Mouse (Mus musculus) midbrain, embryonic 13.5 days (tissue): ENCODE data around the gene Sfr1. TPM values are rescaled to one million over a fixed set of nuclear protein-coding genes. Genes with fewer than 3 reads are reported as not detected.

Experiments used
- ATAC-seq: fragments of 200-750 bp; cut with Nextera tagmentation; 2 replicates; pipeline ENCODE4 v1.8.0; 2017; ENCODE audit warnings: mild to moderate bottlenecking, moderate TSS enrichment, moderate library complexity
- H3K27ac ChIP-seq: fragments of 300-500 bp; sonication (generic); 2 replicates; pipeline ENCODE4 v1.5.1; 2015; ENCODE audit warnings: inconsistent platforms, mild to moderate bottlenecking, moderate library complexity
- H3K27me3 ChIP-seq: fragments of 300-500 bp; sonication (generic); 2 replicates; pipeline ENCODE4 v1.6.1; 2015; ENCODE audit warnings: mild to moderate bottlenecking, inconsistent platforms
- H3K36me3 ChIP-seq: fragments of 300-500 bp; sonication (generic); 2 replicates; pipeline ENCODE4 v1.6.1; 2015; ENCODE audit warnings: mild to moderate bottlenecking, inconsistent platforms
- H3K4me1 ChIP-seq: fragments of 300-500 bp; sonication (generic); replicated peaks from 2 replicates; pipeline ENCODE4 v1.6.1; 2015; ENCODE audit warnings: inconsistent platforms
- H3K4me2 ChIP-seq: fragments of 300-500 bp; sonication (generic); replicated peaks from 2 replicates; pipeline ENCODE4 v1.6.1; 2015; ENCODE audit warnings: moderate library complexity, mild to moderate bottlenecking, inconsistent platforms
- H3K4me3 ChIP-seq: fragments of 300-500 bp; sonication (generic); replicated peaks from 2 replicates; pipeline ENCODE4 v1.5.1; 2015; ENCODE audit warnings: mild to moderate bottlenecking, inconsistent platforms
- H3K9ac ChIP-seq: fragments of 300-500 bp; sonication (generic); replicated peaks from 2 replicates; pipeline ENCODE4 v1.6.1; 2015; ENCODE audit warnings: mild to moderate bottlenecking, inconsistent platforms
- H3K9me3 ChIP-seq: fragments of 300-500 bp; sonication (generic); 2 replicates; pipeline ENCODE4 v1.6.1; 2016; ENCODE audit warnings: mild to moderate bottlenecking, inconsistent platforms
- WGBS: fragments of 180-500 bp; shearing (Covaris S2); methylation state at CpG from one replicate; pipeline ENCODE4 v1.1.7; 2015; 5-methylcytosine and 5-hydroxymethylcytosine counted together
- polyA plus RNA-seq: library from polyadenylated mRNA; unstranded; fragments of >200 nt; fragmentation: Nextera tagmentation; extraction: Ambion mirVana; gene quantifications from 2 replicates; pipeline ENCODE4 v1.2.1, GENCODE M21; 2015

Sfr1 gene
- 185 and 189 TPM in 2 replicates for polyA plus RNA-seq

DNA sequence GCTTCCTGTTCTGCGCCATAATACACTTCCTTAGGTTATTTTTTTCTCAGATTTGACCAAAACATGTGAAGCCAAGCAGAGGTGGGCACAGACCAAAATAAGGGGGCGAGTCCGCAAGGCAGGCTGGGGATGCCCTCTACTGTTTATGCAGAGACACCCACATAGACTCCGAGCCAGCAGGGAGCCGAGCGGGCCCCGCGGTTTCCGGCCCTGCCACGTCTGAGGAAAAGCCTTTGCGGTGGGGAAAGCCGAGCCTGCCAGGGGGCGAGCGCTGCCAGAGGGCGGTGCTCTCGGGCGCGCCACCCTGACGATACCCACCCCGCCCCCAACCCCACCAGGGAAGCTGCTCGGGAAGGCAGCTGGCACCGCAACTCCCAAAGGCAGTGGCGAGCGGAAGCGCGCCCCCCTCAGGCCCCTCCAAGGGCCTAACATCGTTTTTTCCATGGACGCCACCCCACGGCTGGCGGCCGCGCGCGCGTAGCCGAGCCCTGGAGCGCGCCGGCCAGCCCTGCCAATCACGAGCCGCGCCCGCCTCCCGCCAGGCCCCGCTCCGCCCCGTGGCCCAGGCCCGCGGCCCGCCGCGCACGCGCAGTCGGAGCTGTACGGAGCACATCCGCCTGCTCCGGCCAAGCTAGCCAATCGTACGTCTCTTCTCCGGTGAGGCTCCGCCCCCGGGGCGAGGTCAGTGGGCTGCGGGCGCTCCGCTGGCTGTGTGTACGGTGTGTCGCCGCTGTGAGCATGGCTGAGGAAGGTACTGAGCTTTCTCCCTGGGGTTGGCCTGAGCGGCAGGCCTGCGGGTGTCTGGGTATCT, at the start of gene Sfr1:
Sfr1 (plus strand) TSS at position 612 of the 811 bp plus-strand sequence.
- Histone ChIP-seq H3K4me2 (peak within 1 kb of the TSS; percentile 72), H3K9me3 (no peaks in the 10 kb centered on the region), H3K27ac (peak within 1 kb of the TSS; percentile 97), H3K36me3 (peaks cover 33% of the 10 kb centered on the region), H3K4me3 (peak within 1 kb of the TSS; percentile 75), H3K4me1 (peaks cover 15% of the 10 kb centered on the region), H3K9ac (peak within 1 kb of the TSS; percentile 81), H3K27me3 (no peaks in the 10 kb centered on the region)
- under 1% methylated on average over 71 of the region's 72 CpGs for WGBS
- peak; percentile 97 for ATAC-seq

DNA sequence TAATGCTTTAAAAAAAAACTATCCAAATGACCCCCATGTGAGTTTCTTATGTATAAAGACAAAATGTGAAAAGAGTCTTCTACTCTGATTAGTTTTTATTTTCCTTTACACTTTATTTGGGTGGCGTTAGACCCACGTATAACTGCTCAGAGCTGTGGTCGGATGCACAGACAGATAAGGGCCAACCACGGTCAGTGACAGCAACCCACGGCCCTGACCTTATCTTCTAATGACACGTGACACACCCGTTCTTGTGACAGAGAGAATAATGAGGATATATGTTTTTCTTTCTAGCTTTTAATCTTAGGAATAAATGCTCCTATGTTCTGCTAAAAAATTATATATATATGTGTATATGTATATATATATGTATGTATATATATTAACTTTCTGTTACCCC, 41.9 kb upstream of the Sfr1 start:
- Histone ChIP-seq H3K4me2 (no peak overlapping the region), H3K27ac (no peak overlapping the region), H3K27me3 (no peaks in the 10 kb centered on the region; the same call in 1 of the 2 replicates), H3K4me3 (no peak overlapping the region), H3K9me3 (no peaks in the 10 kb centered on the region), H3K36me3 (no peaks in the 10 kb centered on the region), H3K4me1 (peaks cover 10% of the 10 kb centered on the region; the same call in 1 of the 2 replicates), H3K9ac (no peak overlapping the region)
- 91% methylated on average over 7 of the region's 7 CpGs for WGBS
- ATAC-seq, result no peak

GRCm38 (mm10) chr19:47691994-47692393, 39.5 kb upstream of the Sfr1 start, which contains the start of gene Col17a1:
Gene Col17a1, minus strand, starts transcription at chr19:47692094.
- 80% methylated on average over 6 of the region's 6 CpGs for WGBS
- no peaks in the 10 kb centered on the region for H3K9me3 ChIP-seq
- H3K9ac ChIP-seq, result no peak within 1 kb of the TSS
- ATAC-seq, result no peak
- H3K4me2 ChIP-seq, result no peak within 1 kb of the TSS
- no peak within 1 kb of the TSS for H3K4me3 ChIP-seq
- H3K36me3 ChIP-seq, result no peaks in the 10 kb centered on the region
- no peak within 1 kb of the TSS for H3K27ac ChIP-seq
- H3K27me3 ChIP-seq, result no peaks in the 10 kb centered on the region
- H3K4me1 ChIP-seq, result no peaks in the 10 kb centered on the region; the same call in 1 of the 2 replicates

DNA sequence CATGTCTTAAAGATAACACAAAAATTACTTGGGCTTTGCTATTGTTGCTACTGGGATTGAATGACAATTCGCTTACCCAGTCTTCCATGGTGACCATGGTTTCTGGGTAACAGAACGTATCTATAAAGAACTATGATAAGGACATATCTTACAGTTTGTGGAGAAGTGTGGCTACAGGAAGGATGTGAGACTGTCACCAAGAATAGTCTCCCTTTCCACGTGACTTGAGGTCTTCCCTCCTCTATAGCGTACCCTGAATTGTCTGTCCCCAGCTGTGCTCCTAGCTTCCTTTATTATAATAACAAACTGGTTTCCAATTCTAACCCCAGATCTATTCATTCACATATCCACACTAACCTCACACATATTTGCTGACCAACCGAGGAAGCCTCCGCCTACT, 35.8 kb upstream of the Sfr1 start:
- Histone ChIP-seq H3K36me3 (no peaks in the 10 kb centered on the region), H3K27ac (no peak overlapping the region), H3K4me2 (no peak overlapping the region), H3K9me3 (no peaks in the 10 kb centered on the region), H3K4me1 (no peaks in the 10 kb centered on the region; the same call in 1 of the 2 replicates), H3K9ac (no peak overlapping the region), H3K27me3 (no peaks in the 10 kb centered on the region), H3K4me3 (no peak overlapping the region)
- WGBS, result 90% methylated on average over 6 of the region's 6 CpGs
- ATAC-seq, result no peak

DNA sequence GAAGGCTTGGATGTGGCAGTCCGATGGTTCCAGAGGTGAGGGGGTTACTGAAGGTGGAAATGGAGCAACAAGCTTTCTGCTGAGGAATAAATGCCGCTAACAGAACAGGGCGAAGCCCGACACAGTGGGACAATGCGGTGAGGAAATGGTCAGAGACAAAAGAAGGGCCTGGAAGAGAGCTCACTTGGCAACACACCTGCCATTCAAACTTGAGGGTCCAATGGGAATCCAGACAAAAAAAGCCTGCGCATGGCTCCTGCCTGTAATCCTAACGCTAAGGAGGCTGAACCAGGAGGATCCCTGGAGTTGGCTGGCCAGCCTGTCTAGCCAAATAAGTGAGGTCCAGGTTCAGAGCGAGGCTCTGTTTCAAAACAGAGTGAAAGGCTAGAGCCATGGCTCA, 35.1 kb upstream of the Sfr1 start:
- Histone ChIP-seq H3K27ac (no peak overlapping the region), H3K4me1 (no peaks in the 10 kb centered on the region; the same call in 1 of the 2 replicates), H3K36me3 (no peaks in the 10 kb centered on the region), H3K9ac (no peak overlapping the region), H3K4me3 (no peak overlapping the region), H3K9me3 (no peaks in the 10 kb centered on the region), H3K4me2 (no peak overlapping the region), H3K27me3 (no peaks in the 10 kb centered on the region)
- ATAC-seq, result no peak
- WGBS, result 93% methylated on average over 8 of the region's 8 CpGs

- ATAC-seq, result no peak
- H3K36me3 ChIP-seq, result no peaks in the 10 kb centered on the region
- H3K4me3 ChIP-seq, result no peak overlapping the region
- 81% methylated on average over 11 of the region's 11 CpGs for WGBS
- no peaks in the 10 kb centered on the region; the same call in 1 of the 2 replicates for H3K9me3 ChIP-seq
- H3K27ac ChIP-seq, result no peak overlapping the region
- H3K9ac ChIP-seq, result no peak overlapping the region
- no peak overlapping the region for H3K4me2 ChIP-seq
- no peaks in the 10 kb centered on the region for H3K27me3 ChIP-seq
- no peaks in the 10 kb centered on the region; the same call in 1 of the 2 replicates for H3K4me1 ChIP-seq
Measured at GRCm38 (mm10) chr19:47697067-47697466, 34.4 kb upstream of the Sfr1 start.

DNA sequence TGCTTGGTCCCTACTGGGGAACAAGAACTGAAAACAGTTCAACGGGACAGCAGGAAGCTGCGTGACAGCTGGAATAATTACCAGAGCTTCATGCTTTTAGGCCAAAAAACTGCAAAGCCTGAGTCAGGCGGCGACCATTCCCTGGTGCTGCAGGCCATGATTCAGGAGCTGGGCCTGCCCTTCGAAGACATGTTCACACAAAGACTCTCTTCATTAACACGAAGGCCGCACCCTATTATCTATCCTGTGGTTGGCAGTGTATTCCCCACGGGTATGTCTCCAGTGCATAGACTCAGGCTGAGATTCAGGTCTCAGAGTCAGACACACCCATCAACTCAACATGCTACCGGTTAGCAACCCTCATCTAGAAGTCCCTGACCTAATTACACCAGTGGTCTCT, 33.2 kb upstream of the Sfr1 start:
- no peak overlapping the region for H3K9ac ChIP-seq
- H3K4me3 ChIP-seq, result no peak overlapping the region
- no peaks in the 10 kb centered on the region; the same call in 1 of the 2 replicates for H3K4me1 ChIP-seq
- H3K36me3 ChIP-seq, result no peaks in the 10 kb centered on the region
- H3K9me3 ChIP-seq, result no peaks in the 10 kb centered on the region; the same call in 1 of the 2 replicates
- H3K27ac ChIP-seq, result no peak overlapping the region
- no peaks in the 10 kb centered on the region for H3K27me3 ChIP-seq
- no peak for ATAC-seq
- no peak overlapping the region for H3K4me2 ChIP-seq
- 89% methylated on average over 9 of the region's 9 CpGs for WGBS

DNA sequence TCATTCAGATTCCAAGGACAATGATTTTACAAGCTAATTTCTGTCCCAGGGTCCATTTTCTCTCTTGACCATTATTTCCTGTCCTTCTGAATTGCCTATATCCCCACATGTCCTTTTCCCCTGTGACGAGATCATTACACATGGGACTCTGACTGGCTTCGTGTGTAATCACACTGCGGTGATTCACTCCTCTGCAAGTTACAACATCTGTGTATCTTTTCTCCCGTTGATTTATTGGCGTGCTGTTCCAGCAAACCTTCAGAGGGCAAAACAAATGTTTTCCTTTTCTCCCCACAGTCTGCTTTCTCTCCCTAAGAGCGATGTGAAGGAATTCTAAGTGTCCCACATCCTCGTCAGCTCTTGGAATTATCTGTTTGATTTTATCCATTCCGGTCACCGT, 31.7 kb upstream of the Sfr1 start:
- H3K4me2 ChIP-seq, result no peak overlapping the region
- H3K9ac ChIP-seq, result no peak overlapping the region
- H3K27me3 ChIP-seq, result no peaks in the 10 kb centered on the region
- no peaks in the 10 kb centered on the region for H3K36me3 ChIP-seq
- no peaks in the 10 kb centered on the region; the same call in 1 of the 2 replicates for H3K9me3 ChIP-seq
- H3K4me3 ChIP-seq, result no peak overlapping the region
- H3K4me1 ChIP-seq, result no peaks in the 10 kb centered on the region
- no peak overlapping the region for H3K27ac ChIP-seq
- WGBS, result 85% methylated on average over 9 of the region's 9 CpGs
- ATAC-seq, result no peak

DNA sequence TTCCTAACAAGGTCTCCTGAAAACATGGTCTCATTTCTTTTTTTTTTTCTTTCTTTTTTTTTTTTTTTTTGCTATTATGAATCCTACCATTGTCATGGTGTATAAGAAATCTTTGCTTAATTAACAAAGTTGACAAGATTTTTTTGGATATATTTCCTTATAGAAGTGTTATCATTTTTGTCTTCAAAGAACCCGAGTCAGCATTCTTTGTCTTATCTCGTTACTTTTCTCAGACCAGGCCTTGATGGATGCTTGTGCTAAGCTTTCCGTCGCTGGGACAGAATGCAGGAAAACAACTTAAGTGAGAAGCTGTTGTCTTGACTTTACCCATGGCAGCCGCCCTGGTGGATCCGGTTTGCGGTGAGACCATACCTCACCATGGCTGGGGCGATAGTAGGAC, 31.0 kb upstream of the Sfr1 start:
- H3K27ac ChIP-seq, result no peak overlapping the region
- no peaks in the 10 kb centered on the region for H3K4me1 ChIP-seq
- H3K36me3 ChIP-seq, result no peaks in the 10 kb centered on the region
- no peak overlapping the region; the same call in 1 of the 2 replicates for H3K4me2 ChIP-seq
- H3K27me3 ChIP-seq, result no peaks in the 10 kb centered on the region
- H3K9me3 ChIP-seq, result no peaks in the 10 kb centered on the region; the same call in 1 of the 2 replicates
- no peak overlapping the region for H3K9ac ChIP-seq
- no peak overlapping the region for H3K4me3 ChIP-seq
- no peak for ATAC-seq
- WGBS, result 79% methylated on average over 8 of the region's 8 CpGs

GRCm38 (mm10) chr19:47705080-47705771, 26.3 kb upstream of the Sfr1 start:
- no peak overlapping the region for H3K4me2 ChIP-seq

GRCm38 (mm10) chr19:47705772-47706309, 25.6 kb upstream of the Sfr1 start:
- 90% methylated on average over 8 of the region's 8 CpGs for WGBS
- no peaks in the 10 kb centered on the region; the same call in 1 of the 2 replicates for H3K9me3 ChIP-seq
- no peak overlapping the region for H3K4me2 ChIP-seq
- ATAC-seq, result no peak
- no peak overlapping the region for H3K27ac ChIP-seq
- no peaks in the 10 kb centered on the region for H3K4me1 ChIP-seq
- no peaks in the 10 kb centered on the region for H3K27me3 ChIP-seq
- H3K36me3 ChIP-seq, result no peaks in the 10 kb centered on the region
- H3K4me3 ChIP-seq, result no peak overlapping the region
- no peak overlapping the region for H3K9ac ChIP-seq

More at GRCm38 (mm10) chr19:47705080-47705771, 26.3 kb upstream of the Sfr1 start:
- Histone ChIP-seq H3K4me1 (no peaks in the 10 kb centered on the region), H3K36me3 (no peaks in the 10 kb centered on the region), H3K4me3 (no peak overlapping the region), H3K27me3 (no peaks in the 10 kb centered on the region), H3K27ac (no peak overlapping the region), H3K9me3 (no peaks in the 10 kb centered on the region; the same call in 1 of the 2 replicates), H3K9ac (no peak overlapping the region)
- no peak for ATAC-seq
- 81% methylated on average over 13 of the region's 13 CpGs for WGBS

DNA sequence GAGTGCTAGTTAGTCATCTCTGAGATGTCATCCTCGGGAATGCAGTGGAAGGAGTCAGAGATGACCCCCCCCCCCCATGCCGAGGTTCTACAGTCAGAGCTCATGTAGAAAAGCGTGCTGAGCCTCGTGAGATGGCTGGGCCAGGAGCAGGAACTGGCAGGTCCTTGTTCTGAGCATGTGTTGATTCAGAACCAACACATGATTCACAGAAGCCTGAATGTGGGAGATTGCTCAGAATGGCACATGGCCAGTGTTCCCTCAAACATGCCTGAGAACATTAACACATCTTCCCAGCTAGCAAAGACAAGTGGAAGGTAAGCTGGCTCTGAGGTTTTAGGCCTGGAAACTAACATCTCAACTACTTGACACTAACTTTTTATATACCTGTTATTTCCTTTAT, 21.1 kb upstream of the Sfr1 start:
- Histone ChIP-seq H3K4me2 (no peak overlapping the region), H3K36me3 (no peaks in the 10 kb centered on the region), H3K9ac (no peak overlapping the region), H3K4me1 (no peaks in the 10 kb centered on the region), H3K9me3 (no peaks in the 10 kb centered on the region), H3K27me3 (no peaks in the 10 kb centered on the region), H3K4me3 (no peak overlapping the region), H3K27ac (no peak overlapping the region)
- ATAC-seq, result no peak
- WGBS, result 87% methylated on average over 4 of the region's 4 CpGs
